Mouse (Mus musculus): Measurements from ENCODE around the gene Aldh1a1.

DNA sequence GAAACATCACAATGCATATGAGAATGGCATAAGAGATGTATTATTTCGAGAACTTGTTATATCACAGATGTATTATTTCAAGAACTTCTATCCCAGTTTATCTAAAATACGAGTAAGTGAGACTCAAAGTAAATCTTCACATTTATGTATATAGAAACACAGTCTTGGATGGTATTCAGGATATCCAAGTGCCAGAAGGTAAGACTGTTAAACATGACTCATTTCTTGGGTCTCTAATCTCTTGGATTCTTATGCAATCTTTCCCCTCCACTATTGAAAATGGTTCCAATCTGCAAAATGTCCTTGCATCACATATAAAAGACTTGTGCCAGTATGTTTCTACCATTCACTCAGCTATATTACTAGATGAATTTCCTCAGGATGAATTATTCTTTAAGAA, 67.4 kb downstream of the Aldh1a1 start:
- TF ChIP-seq EP300 (IDR thresholded peaks at IDR 0.05) (no peak), CTCF (IDR thresholded peaks at IDR 0.05) (no peak)

Data from lung, postnatal 0 days (tissue).